Comparison of ENCODE assay signal across 8 mouse cellular contexts in the genomic region with DNA sequence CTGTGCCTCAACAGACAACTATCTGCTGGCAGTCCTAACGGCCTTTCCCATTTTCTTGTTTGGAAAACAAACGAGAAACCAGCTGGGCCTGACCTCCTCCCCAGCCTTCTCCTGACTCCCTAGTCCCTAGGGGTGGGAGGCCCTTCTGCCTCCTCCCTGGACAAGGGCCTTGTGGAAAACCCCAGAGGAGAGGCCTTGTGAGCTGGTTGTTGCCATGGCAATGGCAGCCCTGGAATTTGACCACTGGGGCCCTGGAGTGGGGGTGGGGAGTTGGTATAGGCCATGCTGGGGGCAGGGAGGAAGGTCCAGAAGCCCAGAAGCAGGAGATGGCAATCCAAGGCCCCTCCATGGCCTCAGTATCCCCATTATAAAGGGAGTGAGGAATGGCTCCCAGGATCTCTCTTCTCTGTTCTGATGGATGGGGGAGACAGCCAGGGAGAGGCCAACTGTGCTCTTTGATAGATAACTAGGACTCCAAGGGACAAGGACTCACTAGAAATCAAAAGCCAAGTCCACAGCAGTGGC. TPM values are rescaled to one million over a fixed set of nuclear protein-coding genes. Genes with fewer than 3 reads are reported as not detected.
A peak's percentile ranks its signal among the peaks of the same experiment; 100 is the strongest.
DNase-seq lines count a peak whose midpoint lies in the region; ATAC-seq lines count a peak whose summit lies in the region.

No protein-coding gene starts in this region.

- no peaks in the 10 kb centered on the region for H3K27me3 ChIP-seq in heart, embryonic 14.5 days (ENCODE audit: control insufficient read depth, insufficient read depth, low read length)
- H3K27me3 ChIP-seq in neural tube, embryonic 13.5 days, result no peaks in the 10 kb centered on the region

- peak overlapping the region; percentile 17; the same call in 1 of the 2 replicates for H3K4me2 ChIP-seq in heart, embryonic 14.5 days (ENCODE audit: low read length)
- H3K4me2 ChIP-seq in neural tube, embryonic 13.5 days, result 0 out of 2 replicates have a peak overlapping the region, but pooled peaks have one; percentile 1

- 21% methylated on average over 2 of the region's 2 CpGs for WGBS in heart, embryonic 14.5 days
- WGBS in neural tube, embryonic 13.5 days, result 0% methylated on average over 2 of the region's 2 CpGs

- H3K36me3 ChIP-seq in heart, embryonic 14.5 days (ENCODE audit: control insufficient read depth, insufficient read depth, low read length), result peaks cover 11% of the 10 kb centered on the region
- no peaks in the 10 kb centered on the region for H3K36me3 ChIP-seq in neural tube, embryonic 13.5 days

- H3K4me1 ChIP-seq in heart, embryonic 14.5 days (ENCODE audit: control insufficient read depth in 2 of 2, insufficient read depth in 2 of 2, low read length in 2 of 2), result peaks cover 37 to 67% of the 10 kb centered on the region in 2 experiments
- peaks cover 39% of the 10 kb centered on the region for H3K4me1 ChIP-seq in neural tube, embryonic 13.5 days (replicated peaks)

- H3K4me3 ChIP-seq in heart, embryonic 14.5 days (ENCODE audit: control insufficient read depth in 1 of 2, insufficient read depth in 1 of 2, low read depth in 1 of 2, low read length in 2 of 2), result no peak overlapping the region
- H3K4me3 ChIP-seq in neural tube, embryonic 13.5 days, result no peak overlapping the region

- no peak for ATAC-seq in heart, embryonic 14.5 days (ENCODE audit: insufficient number of reproducible peaks, insufficient read depth, low FRiP score, low read depth)
- no peak for ATAC-seq in neural tube, embryonic 13.5 days (ENCODE audit: low read depth)

- H3K9ac ChIP-seq in heart, embryonic 14.5 days (ENCODE audit: low read length), result peak overlapping the region; percentile 21; the same call in 1 of the 2 replicates
- no peak overlapping the region for H3K9ac ChIP-seq in neural tube, embryonic 13.5 days

- intact Hi-C loops in left cerebral cortex, postnatal 36 days (cut with DNase I), result no loop called here

- H3K27ac ChIP-seq in heart, embryonic 14.5 days (replicated peaks in 1 of 2; ENCODE audit: control insufficient read depth in 1 of 2, insufficient read depth in 1 of 2, low read depth in 2 of 2, low read length in 2 of 2), result peak overlapping the region; percentile 36 to 49
- H3K27ac ChIP-seq in neural tube, embryonic 13.5 days (replicated peaks), result no peak overlapping the region; the same call in 1 of the 2 replicates

- H3K9me3 ChIP-seq in heart, embryonic 14.5 days (ENCODE audit: control insufficient read depth, low read length), result no peaks in the 10 kb centered on the region
- H3K9me3 ChIP-seq in neural tube, embryonic 13.5 days, result no peaks in the 10 kb centered on the region

- peak; percentile 88 for DNase-seq in ovary, adult 18-20 months (ENCODE audit: low spot score)
- DNase-seq in ovary, postnatal 10 days (ENCODE audit: low spot score), result no peak
- peak; percentile 79 to 83 for DNase-seq in kidney, postnatal 36 days
- no peak for DNase-seq in frontal cortex, postnatal 14 days (ENCODE audit: low spot score in 2 of 2)
- DNase-seq in left cerebral cortex, postnatal 36 days (ENCODE audit: low spot score in 2 of 2), result no peak
- DNase-seq in urinary bladder, postnatal 25 days (ENCODE audit: low spot score), result no peak

RNA-seq across cellular contexts. Expression of a gene that starts 20.6 kb away (rescaled TPM):
- 7.7 and 8.9 TPM in 2 replicates for polyA plus RNA-seq in heart, embryonic 14.5 days (2014; fragmentation: Nextera tagmentation; extraction: Ambion mirVana)
- 6.7 and 7.0 TPM in 2 replicates for polyA plus RNA-seq in neural tube, embryonic 13.5 days (2015; fragmentation: Nextera tagmentation; extraction: Ambion mirVana)
- 100 to 1,000 TPM; 128 to 134 TPM for total RNA-seq in left cerebral cortex, postnatal 36 days (2021)

RNA-seq across cellular contexts. Expression of a gene that starts 48.1 kb away (rescaled TPM):
- polyA plus RNA-seq in heart, embryonic 14.5 days (2014; fragmentation: Nextera tagmentation; extraction: Ambion mirVana), result 1.2 and 1.8 TPM in 2 replicates
- 3.7 and 4.6 TPM in 2 replicates for polyA plus RNA-seq in neural tube, embryonic 13.5 days (2015; fragmentation: Nextera tagmentation; extraction: Ambion mirVana)
- total RNA-seq in left cerebral cortex, postnatal 36 days (2021), result 10 to 100 TPM; 15.1 to 17.0 TPM

Comparison
In these comparisons a context has a peak if more than half of its experiments do, and no peak if none do; other contexts are left out.
1. DNase-seq: peak in ovary, adult 18-20 months (single experiment) and kidney, postnatal 36 days (2 of 2); none in ovary, postnatal 10 days (single experiment), frontal cortex, postnatal 14 days (0 of 2), left cerebral cortex, postnatal 36 days (0 of 2) and urinary bladder, postnatal 25 days (single experiment).